Mouse (Mus musculus): ENCODE results near the gene Psen2.

GRCm38 (mm10) chr1:180229906-180230305 is 33.3 kb downstream of the Psen2 start:
- TF ChIP-seq ZKSCAN1 (IDR thresholded peaks at IDR 0.05; ENCODE audit: borderline replicate concordance, low read depth, low read length) (no peak), CHD2 (IDR thresholded peaks at IDR 0.05; ENCODE audit: low read length) (no peak), IRF4 (IDR thresholded peaks at IDR 0.05; ENCODE audit: low read depth, low read length) (no peak), ZMIZ1 (IDR thresholded peaks at IDR 0.05; ENCODE audit: low read depth, low read length) (no peak), POLR2A (IDR thresholded peaks at IDR 0.05; ENCODE audit: low read depth, low read length) (no peak)

Data from CH12.LX (cell line).